Mouse (Mus musculus) layer of hippocampus, adult 9-11 months (tissue): ENCODE data around the gene Lmcd1.
A peak's percentile ranks its signal among the peaks of the same experiment; 100 is the strongest.

ENCODE experiments used
- DNase-seq: peaks from one replicate; pipeline ENCODE4 v3.0.0; 2022

The Lmcd1 gene

DNA sequence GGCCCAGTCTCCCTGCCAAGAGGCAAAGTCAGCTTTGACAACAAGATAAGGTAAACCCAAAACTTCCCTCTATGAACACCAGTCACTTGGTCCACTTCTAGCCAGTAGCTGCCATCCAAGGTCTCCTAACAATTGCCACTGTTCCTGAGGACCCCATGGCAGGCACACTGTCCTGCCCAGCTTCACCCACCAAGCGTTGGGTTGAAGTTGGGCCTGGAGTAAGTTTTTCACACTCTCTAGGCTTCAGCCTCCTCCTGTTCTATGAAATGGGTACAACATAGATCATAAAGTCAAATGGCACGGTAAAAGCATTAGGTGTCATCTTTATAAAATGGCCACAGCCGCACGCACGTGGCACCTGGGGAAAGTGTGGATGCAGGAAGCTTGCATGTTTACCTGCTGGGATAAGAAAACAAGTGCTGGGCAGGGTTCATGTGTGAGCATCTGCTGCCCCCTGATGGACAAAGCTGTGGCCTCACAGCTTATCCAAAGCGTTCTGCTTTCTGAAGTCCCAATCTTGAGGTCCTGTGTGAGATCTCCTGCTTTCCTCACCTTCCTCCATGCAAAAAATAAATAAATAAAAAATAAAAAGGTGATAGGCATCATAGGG lies 88.9 kb downstream of the Lmcd1 start:
- peak; percentile 60 for DNase-seq

DNA sequence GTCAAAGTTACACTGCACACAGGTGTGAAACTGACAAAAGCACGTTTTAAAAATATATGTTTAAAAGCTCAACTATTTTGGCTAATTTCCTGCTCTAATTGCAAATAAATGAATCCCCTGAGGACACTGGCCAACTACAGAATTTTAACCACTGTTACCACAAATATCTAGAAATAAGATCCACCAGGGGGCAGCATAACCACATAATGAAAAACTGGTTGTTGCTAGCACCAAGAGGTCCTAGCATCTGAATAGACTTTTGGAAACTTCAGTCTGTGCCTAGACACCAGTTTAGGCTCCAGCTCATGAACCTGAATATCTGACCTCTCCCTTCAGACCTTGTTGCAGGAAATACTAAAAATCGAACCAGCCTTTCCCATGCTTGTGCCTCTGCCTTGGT lies 91.0 kb downstream of the Lmcd1 start:
- DNase-seq, result no peak

DNA sequence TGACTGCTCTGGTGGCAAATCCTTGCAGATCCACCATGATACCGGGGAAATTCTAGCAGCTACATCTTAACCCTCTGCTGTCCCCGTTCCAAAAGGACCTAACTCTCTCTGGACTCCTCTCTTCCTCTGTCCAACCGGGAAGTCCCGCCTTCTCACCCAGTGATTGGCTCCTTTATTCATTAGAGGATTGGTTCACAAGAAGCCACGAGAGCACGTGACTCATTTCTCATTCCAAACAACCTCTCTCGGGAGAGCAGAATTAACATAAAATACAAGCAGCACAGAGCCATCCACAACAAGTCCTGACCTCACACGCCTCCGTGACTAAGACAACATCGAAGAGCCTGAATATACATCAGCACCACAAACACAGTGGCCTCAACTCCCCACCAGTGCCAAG lies 91.7 kb downstream of the Lmcd1 start:
- DNase-seq, result no peak

DNA sequence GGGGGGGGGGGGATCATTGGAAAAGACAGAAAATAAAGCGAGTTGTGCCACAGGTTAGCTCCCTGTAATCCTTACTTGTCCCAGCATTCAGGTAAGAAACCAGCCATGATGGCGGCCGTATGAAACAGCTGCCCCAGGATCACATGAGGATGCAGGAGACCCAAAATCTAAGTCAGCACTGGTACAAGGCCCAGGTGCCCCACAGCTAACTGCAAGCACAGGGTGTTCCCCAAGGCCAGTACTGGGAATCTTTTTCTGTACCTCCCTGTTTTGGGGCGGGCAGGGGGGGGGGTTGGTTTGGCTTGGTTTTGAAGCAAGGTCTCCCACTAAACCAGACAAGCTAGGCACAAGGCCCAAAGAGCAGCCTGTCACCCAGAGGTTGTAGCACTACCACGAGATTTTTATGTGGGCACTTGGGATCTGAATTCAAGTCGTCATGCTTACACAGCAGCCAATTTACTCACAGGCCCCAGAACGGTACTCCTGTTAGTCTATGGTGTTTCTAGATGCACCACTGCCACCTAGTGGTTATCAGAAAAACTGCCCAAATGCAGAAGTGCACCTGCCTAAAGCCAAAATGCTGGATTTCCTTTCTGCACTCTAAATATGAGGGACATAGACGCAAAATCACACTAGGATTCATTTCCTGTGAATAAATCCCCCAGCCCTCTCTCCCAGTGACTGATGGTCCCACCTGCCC lies 100.5 kb downstream of the Lmcd1 start:
- DNase-seq, result no peak

DNA sequence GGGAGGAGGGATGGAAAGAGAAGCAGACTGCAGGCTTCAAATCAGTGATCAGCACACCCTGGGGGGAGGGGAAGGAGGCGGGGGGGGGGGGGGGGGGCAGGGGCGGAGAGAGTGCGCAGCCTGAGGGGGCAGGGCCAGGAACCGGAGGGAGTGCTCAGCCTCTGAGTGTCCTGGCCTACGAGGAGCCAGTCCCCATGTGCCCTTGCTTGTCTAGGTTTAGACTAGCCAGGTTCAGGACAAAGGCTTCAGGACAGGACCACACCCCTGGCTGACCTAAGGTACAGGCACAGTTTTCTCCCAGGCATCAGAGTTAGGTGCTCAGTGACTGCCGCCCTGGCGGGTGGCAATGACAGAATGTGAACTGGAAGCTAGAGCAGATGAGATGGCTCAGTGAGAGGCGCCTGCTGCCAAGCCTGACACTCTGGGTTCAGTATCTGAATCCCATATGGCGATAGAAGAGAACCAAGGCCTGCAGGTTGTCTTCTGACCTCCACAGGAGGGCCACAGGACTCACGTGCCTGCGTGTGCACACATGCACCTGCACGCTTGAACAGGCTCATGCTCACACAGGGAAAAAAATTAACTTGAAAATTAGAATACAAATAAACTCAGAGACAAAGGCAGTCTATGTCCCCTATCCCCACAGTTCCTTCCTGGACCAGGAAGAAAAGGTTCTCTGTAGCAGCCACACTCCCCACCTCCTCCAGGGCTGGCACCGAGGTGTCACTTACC lies 102.3 kb downstream of the Lmcd1 start:
- DNase-seq, result no peak

DNA sequence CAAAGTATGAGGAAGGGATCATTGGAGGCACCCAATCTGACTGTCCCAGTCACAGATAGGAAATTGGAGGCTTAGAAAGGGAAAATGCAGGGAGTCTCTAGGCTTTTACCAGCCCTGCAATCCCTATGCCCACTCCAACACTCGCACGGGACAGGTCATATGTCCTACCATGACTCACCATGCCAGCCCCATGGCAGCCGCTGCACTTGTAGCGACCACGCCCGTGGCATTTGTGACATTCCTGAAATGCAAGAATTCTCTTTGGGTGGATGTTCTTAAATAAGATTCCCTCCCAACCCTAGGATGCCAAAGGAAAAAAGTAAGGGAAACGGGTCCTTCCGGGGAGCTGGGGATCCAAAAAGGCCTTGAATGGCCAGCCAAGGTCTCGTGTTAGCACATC lies 105.5 kb downstream of the Lmcd1 start:
- DNase-seq, result no peak
